Mouse (Mus musculus) erythroblast, adult 5-6 weeks (primary cell): ENCODE measurements around the gene Camsap2. TPM values are rescaled to one million over a fixed set of nuclear protein-coding genes. Genes with fewer than 3 reads are reported as not detected.
A peak's percentile ranks its signal among the peaks of the same experiment; 100 is the strongest.

Source experiments
- ATAC-seq: replicated peaks from 2 replicates; pipeline ENCODE4 v1.8.0; 2016; ENCODE audit warnings: moderate number of reproducible peaks, mild to moderate bottlenecking, moderate TSS enrichment, inconsistent platforms; ENCODE audit not compliant: poor library complexity, low FRiP score, severe bottlenecking
- total RNA-seq, 2 experiments: library from RNA; stranded (forward) in 1 of 2; stranded (reverse) in 1 of 2; fragments of 150-400 nt in 1 of 2; fragments of 200-764, 138-1000 nt in 1 of 2; gene quantifications; 2 replicates each; pipeline versions ENCODE4 v1.2.3 to v1.2.4; 2015 to 2017; ENCODE audit warnings: low replicate concordance in 2 of 2

Camsap2 gene
- total RNA-seq, 2 experiments from 2014 or later: 33.6 to 53.8 TPM

DNA sequence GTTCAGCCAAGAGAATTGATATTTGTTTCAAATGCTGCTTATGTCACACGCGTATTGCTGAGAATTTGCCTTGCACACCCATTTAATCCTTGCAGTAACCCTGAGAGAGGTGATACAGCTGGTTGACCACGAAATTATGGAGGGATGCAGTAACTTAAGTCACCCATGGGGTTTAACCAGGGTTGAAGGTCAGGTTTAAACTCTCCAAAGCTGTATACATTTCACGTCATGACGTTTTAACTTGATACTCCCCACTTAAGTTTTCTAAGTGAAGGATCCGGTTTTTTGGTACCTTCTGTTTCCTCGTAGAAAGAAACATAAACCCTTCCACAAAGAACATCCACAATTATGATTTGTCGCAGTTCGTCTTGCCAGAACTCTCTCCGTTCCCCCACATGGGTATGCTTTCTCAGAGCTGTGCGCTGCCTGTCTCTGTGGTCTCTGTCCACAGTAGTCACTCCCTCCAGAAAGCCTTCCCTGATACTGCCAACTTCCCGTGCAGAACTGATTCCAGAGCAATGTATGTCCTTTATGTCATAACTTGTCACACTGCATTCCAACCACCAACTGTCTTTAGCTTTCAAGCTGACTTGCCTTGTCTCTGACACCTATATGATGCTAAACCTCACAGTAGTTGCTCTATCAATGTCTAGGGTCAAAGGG lies 600 bp upstream of the Camsap2 start:
- peak; percentile 40 for ATAC-seq

DNA sequence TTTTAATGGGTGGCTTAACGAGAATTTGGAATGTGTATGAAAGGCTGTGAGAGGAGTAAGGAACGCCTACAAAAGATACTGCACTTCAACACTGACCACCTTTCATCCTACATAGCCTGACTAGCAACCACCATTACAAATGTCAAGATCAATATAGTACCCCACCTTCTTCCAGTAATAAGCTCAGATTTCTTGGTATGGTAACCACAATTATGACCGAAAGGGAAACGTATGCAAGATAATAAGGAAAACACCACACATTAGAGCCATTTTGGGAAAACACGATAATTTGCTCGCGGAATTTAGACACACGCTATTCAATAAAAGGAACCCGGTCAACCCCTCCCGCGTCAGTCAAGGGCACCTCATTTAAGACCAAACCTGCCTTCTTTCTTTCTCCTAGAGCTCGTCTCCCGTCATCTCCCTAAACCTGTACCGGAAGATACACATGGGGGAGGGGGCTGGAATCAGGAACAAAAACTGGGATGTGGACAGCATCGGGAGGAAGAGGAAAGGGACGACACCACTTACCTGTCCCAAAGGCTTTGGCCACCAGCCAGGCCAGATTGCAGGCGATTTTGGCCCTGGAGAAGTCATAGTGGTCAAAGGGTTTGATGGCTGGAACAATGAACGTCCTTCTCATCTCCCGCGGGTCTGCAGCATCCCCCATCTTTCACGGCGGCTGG lies 993 bp downstream of the Camsap2 start:
- ATAC-seq: no peak

DNA sequence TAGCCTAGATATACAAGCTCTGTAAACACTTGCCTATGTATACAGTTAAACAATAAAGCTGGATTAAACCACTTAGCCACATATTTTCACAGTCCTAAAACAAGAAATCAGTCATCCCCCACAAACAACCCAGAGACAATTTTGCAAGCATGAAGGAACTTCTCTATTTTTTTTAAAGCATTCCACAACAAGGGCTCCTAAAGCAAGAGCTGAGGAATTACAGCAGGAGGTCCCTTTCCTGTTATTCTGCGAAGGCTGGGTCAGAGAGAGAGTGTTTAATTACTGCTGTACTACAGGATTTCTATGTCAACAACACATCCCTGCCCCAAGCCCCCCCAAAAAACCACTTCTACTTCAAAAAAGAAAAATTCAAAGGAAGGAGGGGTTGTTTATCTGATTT lies 1.6 kb downstream of the Camsap2 start:
- no peak for ATAC-seq

DNA sequence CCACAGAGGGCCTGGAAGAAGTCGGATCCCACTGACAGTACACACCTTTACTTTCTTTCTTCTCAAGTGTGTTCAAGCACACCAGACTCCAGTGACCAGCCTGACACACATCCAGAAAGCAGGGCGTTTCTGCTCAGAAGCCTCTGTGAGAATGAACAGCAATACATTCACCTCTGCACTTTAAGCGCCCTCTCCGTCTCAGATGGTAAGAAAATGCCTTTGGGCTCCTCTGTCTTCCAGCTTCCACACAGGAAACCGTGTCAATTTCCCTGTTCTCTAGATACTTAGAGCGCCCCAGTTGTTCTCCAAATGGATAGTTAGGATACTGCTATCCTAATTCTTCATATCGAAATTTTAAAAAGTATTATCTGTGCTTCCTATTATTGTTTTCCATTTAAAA lies 2.2 kb downstream of the Camsap2 start:
- ATAC-seq: no peak

DNA sequence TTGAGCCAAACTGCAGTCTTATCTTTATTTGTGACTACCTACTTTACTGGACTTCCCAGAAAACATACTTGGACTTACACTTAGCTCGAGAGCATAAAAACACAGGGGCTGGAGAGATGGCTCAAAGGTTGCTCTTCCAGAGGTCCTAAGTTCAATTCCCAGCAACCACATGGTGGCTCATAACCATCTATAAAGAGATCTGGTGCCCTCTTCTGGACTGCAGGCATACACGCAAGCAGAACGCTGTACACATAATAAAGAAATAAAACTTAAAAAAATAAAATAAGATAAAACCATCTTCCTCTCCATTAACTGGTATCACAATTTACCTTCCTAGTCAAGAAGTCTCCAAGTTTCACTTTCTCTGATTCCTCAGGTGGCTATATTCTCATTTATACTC lies 5.4 kb downstream of the Camsap2 start:
- no peak for ATAC-seq

DNA sequence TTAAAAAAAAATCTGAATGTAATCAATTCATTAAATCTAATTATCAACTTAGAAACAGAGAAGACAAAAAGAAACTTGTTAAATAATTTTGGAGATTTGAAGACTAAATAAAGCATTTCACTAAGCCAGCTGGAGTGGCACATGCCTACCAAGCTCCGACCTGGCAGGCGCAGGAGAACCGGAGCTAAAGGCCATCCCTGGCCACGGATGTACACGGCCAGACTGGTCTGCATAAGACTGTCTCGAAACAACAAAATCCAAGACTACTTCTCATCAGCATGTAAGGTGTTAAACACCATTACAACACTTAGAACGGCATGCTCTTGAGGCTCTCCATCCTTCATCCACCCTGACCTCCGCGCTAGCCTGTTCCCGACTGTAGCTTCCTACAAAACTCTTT lies 11.2 kb downstream of the Camsap2 start:
- no peak for ATAC-seq

DNA sequence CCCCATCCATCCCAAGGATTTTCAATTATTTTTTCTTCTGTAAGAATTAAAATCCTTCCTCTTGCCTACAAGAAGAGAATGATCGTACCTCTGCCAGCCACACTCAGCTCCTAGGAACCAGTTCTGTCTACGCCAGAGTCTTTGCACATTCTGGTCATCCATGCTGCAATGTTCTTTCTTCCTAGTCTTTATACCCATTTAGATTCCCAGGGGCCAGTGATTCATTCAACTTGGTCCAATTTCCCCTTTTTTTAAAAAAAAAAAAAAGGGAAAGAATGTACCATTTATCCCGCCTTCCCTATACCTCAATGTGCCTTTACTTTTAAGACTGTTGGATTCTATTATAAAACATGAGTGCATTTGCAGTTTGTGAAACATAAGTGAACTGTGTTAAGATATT lies 12.4 kb downstream of the Camsap2 start:
- no peak for ATAC-seq

DNA sequence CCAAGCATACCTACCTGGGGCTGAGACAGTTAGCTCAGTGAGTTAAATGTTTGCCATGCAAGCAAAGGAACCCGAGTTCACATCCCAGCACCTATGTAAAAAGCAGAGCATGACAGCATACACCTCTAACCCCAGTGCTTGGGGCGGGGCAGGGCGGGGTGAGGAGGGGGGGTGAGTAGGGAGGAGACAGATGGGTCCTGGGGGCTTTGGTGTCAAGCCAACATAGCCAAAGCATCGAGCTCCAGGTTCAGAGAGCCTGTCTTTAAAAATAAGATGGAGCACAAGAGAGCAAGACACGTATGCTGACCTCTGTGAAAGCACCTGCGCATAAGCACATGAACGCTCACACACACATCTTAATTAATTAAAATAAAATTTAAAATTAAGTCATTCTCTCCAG lies 12.8 kb downstream of the Camsap2 start:
- no peak for ATAC-seq

DNA sequence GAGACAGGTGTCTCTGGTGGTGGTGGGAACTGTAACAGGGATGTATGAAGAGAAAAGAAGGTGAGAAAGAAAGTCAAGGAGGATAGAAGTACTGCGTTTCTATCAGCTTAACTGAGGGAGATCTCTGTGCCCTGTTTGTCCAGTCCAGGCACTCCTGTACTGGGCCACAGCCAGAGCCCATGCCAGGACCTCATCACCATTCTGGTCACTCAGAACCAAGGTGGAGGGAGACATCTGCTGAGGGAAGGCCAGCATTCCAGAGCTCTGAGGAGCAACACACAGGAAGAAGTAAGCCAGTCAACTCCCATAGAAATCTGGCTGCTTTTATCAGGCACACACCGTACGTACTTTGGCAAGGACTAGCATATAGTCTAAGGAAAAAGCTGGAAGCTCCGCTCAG lies 14.1 kb downstream of the Camsap2 start:
- no peak for ATAC-seq

DNA sequence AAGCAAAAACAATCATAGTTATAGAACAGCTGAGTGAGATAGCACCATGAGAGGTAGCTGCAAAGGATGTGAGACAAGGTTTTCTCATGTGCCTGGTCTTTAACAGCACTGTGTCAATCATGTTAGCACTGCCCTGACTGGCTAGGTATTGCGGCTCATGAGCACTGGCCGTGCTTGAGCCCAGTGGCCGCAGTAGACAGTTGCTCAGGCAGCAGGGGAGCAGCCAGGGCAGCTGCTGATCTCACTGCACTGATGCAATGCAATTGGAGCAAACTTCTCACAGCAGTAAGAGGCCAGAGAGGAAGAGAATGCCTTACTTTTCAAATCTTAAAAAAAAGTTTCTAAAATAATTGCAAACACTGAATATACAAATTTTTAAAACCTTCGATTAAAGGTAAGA lies 16.5 kb downstream of the Camsap2 start:
- ATAC-seq: no peak

DNA sequence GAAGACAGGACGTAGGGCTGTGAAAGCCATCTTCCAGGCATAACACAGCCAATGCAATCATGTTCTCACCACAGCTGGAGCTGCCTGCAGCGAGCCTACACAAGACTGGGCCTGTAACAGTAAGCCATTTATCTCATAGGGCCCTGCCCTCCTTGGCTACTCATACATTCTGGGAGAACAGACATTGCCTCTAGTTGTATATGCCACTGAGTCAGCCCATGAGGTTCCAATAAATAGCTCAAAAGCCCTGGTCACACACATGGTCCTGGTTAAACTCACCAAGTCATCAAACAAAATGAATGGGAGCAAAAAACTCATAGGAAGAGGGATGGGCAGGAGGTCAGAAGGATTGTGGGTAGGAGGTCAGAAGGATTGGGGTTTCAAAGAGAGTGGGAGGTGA lies 17.3 kb downstream of the Camsap2 start:
- ATAC-seq: no peak

DNA sequence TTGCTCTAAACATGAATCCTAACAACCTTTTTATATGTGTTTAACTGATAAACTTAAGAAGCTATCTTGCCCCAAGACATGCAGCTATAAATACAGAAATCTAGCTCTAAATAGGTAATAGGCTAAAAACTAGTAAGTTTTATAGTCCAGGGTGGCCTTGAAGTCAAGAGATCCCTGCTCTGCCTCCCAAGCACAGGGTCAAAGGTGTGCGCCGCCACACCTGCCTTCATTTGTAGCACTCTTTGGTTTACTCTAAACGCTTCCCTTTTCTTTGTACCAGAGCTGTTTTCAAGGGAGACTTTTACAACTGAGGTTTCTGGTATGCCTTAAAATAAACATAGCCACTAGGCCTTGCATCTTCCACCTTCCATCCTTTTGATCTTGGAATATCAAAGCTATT lies 18.3 kb downstream of the Camsap2 start:
- ATAC-seq: no peak

DNA sequence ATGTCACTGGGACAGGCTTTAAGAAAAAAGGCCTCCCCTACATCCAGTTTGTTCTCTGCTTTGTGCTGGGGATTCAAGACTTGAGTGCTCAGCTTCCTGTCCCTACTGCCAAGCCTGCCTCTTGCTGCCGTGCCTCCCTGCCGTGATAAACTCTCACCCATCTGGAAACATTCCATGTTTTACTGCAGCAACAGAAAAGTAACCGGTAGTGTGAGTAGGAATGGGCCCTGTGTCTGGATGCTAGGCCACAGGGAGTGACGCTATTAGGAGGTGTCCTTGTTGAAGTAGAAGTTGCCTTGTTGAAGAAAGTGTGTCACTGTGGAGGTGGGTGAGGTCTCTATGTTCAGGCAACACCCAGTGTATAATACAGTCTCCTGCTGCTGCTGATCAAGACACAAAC lies 20.0 kb downstream of the Camsap2 start:
- no peak for ATAC-seq

DNA sequence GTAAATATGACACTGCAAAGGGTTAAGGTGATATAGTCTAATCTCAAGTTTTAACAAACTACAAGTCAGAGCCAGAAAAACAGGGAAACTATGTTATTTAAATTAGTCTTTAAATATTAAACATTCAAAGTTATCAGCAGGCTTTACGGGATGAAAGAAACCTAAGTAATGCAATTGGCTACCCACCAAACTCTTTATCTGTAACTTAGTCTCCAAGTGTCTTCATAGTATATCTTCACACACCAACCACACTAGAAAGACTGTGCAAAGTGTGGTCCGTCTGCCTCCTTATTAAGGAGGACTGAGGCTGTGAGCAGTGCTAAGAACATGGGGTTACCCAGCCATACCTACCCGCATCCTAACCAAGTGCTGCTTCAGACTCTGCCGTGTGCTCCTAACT lies 23.6 kb downstream of the Camsap2 start:
- no peak for ATAC-seq

DNA sequence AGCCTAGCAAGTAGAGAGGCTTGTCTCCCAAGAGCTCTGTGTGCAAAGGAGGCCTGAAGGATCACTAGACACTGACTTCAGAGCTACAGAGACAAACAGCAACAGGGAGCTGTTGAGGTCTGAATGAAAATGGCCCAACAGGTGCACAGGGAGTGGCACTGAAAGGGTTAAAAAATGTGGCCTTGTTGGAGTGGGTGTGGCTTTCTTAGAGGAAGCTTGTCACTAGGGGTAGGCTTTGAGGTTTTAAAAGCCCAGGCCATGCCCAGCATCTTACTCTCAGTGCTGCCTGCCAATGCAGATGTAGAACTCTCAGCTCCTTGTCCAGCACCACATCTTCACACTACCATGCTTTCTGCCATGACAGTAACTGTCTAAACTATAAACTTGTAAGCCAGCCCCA lies 29.6 kb downstream of the Camsap2 start:
- ATAC-seq: no peak

DNA sequence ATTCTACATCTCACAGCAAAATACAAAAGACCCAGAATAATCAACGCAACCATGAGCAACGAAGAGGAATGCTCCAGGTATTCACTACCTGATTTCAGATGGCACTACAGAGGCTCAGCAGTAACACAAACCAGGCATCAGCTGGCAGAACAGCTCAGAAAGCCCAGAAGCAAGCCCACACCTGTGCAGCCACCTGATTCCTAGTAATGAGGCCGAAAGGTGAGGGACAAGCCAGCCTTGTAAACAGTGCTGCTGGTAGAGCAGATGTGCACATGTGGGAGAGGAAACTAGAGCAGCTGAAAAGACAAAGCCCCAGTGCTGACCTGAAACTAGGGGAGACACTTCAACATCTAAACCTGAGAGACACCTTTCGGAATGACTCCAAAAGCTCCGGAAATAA lies 36.7 kb downstream of the Camsap2 start:
- ATAC-seq: no peak

DNA sequence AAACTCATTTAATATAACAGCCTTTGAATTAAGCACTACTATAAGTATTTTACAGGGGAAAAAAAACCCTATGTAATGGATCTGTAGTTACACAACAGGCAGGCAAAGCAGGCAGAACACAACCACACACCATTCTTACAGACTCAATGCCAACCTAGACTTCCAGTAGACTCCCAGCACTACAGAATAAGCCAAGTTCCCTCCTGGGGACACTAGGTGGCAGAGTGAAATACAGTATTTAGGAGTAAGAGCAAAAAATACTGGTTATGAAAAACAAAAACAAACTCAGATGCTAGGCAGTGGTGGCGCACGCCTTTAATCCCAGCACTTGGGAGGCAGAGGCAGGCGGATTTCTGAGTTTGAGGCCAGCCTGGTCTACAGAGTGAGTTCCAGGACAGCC lies 39.5 kb downstream of the Camsap2 start:
- peak; percentile 82 for ATAC-seq

DNA sequence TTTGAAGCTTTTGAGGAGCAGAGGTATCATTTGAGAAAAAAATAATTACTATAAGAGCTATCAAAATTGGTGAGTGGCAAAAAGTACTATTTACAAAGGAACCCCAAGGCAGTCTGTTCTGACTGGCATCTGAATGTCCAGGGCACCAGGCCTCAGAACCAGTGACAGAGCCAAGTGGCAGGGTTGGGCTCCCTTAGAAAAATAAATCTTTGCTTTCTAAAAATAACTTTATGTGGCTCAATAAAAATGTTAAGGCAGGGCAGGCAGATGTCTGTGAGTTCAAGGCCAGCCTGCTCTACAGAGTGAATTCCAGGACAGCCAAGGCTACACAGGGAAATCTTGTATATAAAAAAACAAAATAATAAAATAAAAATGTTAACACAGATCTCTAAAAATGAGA lies 51.9 kb downstream of the Camsap2 start:
- no peak for ATAC-seq

DNA sequence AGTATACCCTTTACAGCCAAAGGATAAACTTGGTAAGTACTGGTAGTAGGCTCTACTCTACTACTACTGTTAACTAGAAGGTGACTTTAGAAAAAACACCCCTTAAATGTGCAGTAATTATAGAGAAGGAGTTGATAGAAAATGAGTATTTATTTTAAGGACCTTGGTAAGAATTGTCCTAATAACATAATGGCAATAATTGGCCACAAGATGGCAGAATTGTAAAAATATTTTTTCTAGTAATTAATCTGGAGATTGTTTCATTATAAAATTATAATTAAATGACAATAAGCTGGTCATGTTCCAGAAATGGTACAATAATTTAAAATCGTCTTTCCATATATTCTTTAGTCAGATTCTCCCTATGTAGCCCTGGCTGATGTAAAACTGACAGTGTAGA lies 56.1 kb downstream of the Camsap2 start:
- ATAC-seq: no peak

DNA sequence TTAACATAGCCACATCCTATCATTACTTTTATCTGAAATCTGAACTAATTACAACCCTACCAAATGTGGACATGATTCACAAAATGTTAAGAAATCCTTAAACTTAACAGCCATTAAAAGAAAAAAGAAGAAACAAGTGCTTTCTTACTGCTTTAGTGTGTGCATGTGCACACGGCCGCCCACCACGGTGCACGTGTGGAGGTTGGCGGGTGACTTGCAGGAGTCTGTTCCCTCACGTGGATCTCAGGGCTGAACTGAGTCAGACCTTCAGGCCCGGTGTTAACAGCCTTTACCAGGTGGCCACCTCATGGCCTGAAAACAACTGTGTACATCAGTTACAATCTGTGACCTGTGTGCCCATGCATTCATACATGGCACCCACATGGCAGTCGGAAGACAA lies 68.5 kb downstream of the Camsap2 start:
- no peak for ATAC-seq

DNA sequence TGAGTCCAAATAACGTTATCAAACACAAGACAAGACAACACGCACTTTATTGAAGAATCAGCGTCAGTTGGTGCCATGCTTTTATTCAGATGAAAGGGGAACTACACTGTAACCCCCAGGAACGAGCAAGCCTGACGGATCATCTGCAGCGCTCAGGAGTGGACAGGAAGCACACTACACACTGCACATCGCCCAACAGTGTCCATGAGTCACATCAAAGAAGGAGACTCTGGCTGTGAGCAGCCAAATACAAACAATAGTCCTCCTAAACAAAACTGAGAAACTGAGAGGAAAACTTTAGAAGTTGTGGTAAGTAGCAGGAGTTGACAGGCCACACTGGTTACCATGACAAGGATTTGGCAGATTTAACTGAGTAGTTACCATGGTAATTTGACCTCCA lies 77.7 kb downstream of the Camsap2 start:
- no peak for ATAC-seq

DNA sequence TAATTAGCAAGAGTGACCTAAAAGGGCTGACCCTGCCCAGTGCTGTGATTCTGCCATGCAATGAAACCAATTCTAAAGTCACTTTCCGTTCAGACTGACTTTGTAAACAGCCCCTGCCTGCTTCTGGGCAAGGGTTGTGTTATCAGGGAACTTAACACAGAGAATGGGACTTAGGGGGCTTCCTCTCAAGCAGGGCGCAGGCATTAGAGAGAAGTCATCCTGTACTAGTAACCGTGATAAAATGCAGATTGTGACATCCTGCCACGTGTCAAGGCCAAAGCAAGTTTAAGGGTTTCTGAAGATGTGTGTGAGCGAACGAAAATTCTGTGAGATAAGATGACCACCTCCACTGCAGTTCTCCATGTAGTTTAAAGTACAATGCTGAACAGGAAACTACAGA lies 79.8 kb downstream of the Camsap2 start:
- ATAC-seq: no peak
